Mouse (Mus musculus) embryonic facial prominence, embryonic 11.5 days (tissue): ENCODE results near the gene Hvcn1. TPM values are rescaled to one million over a fixed set of nuclear protein-coding genes. Genes with fewer than 3 reads are reported as not detected.

Experiments
- ATAC-seq: fragments of 200-750 bp; cut with Nextera tagmentation; replicated peaks from 2 replicates; pipeline ENCODE4 v1.8.0; 2017; ENCODE audit warnings: low read depth; ENCODE audit not compliant: insufficient number of reproducible peaks, low FRiP score, low TSS enrichment
- DNase-seq: peaks from one replicate; pipeline ENCODE4 v3.0.0-alpha.2; 2015; ENCODE audit warnings: low spot score
- H3K27ac ChIP-seq: fragments of 300-500 bp; sonication (generic); replicated peaks from 2 replicates; pipeline ENCODE4 v1.5.1; 2014; ENCODE audit warnings: mild to moderate bottlenecking, low read depth, low read length, control low read depth
- H3K27me3 ChIP-seq: fragments of 300-500 bp; sonication (generic); 2 replicates; pipeline ENCODE4 v1.6.1; 2014; ENCODE audit warnings: mild to moderate bottlenecking, low read length, moderate library complexity, mixed read lengths; ENCODE audit not compliant: control insufficient read depth, insufficient read depth
- H3K36me3 ChIP-seq: fragments of 300-500 bp; sonication (generic); replicated peaks from 2 replicates; pipeline ENCODE4 v1.6.1; 2014; ENCODE audit warnings: low read depth, mild to moderate bottlenecking, low read length, moderate library complexity, mixed read lengths; ENCODE audit not compliant: control insufficient read depth, insufficient read depth
- H3K4me1 ChIP-seq: fragments of 300-500 bp; sonication (generic); 2 replicates; pipeline ENCODE4 v1.6.1; 2014; ENCODE audit warnings: low read length, mixed read lengths; ENCODE audit not compliant: control insufficient read depth, insufficient read depth
- H3K4me2 ChIP-seq: fragments of 300-500 bp; sonication (generic); 2 replicates; pipeline ENCODE4 v1.6.1; 2014; ENCODE audit warnings: low read depth, mild to moderate bottlenecking, control low read depth, low read length, moderate library complexity
- H3K4me3 ChIP-seq: fragments of 300-500 bp; sonication (generic); 2 replicates; pipeline ENCODE4 v1.5.1; 2014; ENCODE audit warnings: low read depth, low read length, control low read depth
- H3K9ac ChIP-seq: fragments of 300-500 bp; sonication (generic); replicated peaks from 2 replicates; pipeline ENCODE4 v1.6.1; 2014; ENCODE audit warnings: mild to moderate bottlenecking, control low read depth, low read length
- H3K9me3 ChIP-seq: fragments of 300-500 bp; sonication (generic); replicated peaks from 2 replicates; pipeline ENCODE4 v1.6.1; 2016; ENCODE audit warnings: mild to moderate bottlenecking, low read length, inconsistent platforms, mixed read lengths; ENCODE audit not compliant: control insufficient read depth
- WGBS: fragments of 180-500 bp; shearing (Covaris S2); extraction: QIAGEN DNeasy Blood & Tissue Kit; methylation state at CpG from one replicate; pipeline ENCODE4 v1.1.7; 2014; 5-methylcytosine and 5-hydroxymethylcytosine counted together
- polyA plus RNA-seq: library from polyadenylated mRNA; unstranded; fragments of >200 nt; fragmentation: Nextera tagmentation; extraction: Ambion mirVana; gene quantifications from 2 replicates; pipeline ENCODE4 v1.2.1, GENCODE M21; 2014

The Hvcn1 gene
- 10.6 and 10.8 TPM in 2 replicates for polyA plus RNA-seq

- Histone ChIP-seq H3K27ac (no peak within 1 kb of the TSS), H3K9me3 (no peaks in the 10 kb centered on the region), H3K36me3 (no peaks in the 10 kb centered on the region), H3K27me3 (no peaks in the 10 kb centered on the region), H3K4me1 (peaks cover 3% of the 10 kb centered on the region; the same call in 1 of the 2 replicates), H3K4me3 (no peak within 1 kb of the TSS), H3K4me2 (no peak within 1 kb of the TSS), H3K9ac (no peak within 1 kb of the TSS)
- WGBS: 76% methylated on average over 3 of the region's 4 CpGs
- DNase-seq: no peak
- ATAC-seq: no peak
Observed at GRCm38 (mm10) chr5:122206475-122206874, at the start of gene Hvcn1. Gene Hvcn1 (plus strand): TSS chr5:122206804.

- no peaks in the 10 kb centered on the region for H3K27me3 ChIP-seq
- peak within 1 kb of the TSS; percentile 96 for H3K4me3 ChIP-seq
- peaks cover 3% of the 10 kb centered on the region; the same call in 1 of the 2 replicates for H3K4me1 ChIP-seq
- peak; percentile 90 for ATAC-seq
- peak; percentile 96 for DNase-seq
- H3K27ac ChIP-seq: peak within 1 kb of the TSS; percentile 64
- peak within 1 kb of the TSS; percentile 96 for H3K9ac ChIP-seq
- H3K36me3 ChIP-seq: no peaks in the 10 kb centered on the region; the same call in 1 of the 2 replicates
- WGBS: under 1% methylated on average over 50 of the region's 54 CpGs
- no peaks in the 10 kb centered on the region for H3K9me3 ChIP-seq
- H3K4me2 ChIP-seq: peak within 1 kb of the TSS; percentile 60
Observed at GRCm38 (mm10) chr5:122157827-122158381, 48.7 kb upstream of the Hvcn1 start, which contains the start of gene Ppp1cc. Gene Ppp1cc (plus strand): TSS chr5:122158278.

GRCm38 (mm10) chr5:122158557-122159515 is 47.8 kb upstream of the Hvcn1 start:
- H3K4me1 ChIP-seq: peaks cover 3% of the 10 kb centered on the region; the same call in 1 of the 2 replicates
- H3K27ac ChIP-seq: peak overlapping the region; percentile 64
- WGBS: 3% methylated on average over 39 of the region's 42 CpGs
- ATAC-seq (peak; percentile 6; the same call in 1 of the 2 replicates), DNase-seq (no peak)
- peak overlapping the region; percentile 42 for H3K4me2 ChIP-seq
- H3K36me3 ChIP-seq: no peaks in the 10 kb centered on the region; the same call in 1 of the 2 replicates
- no peaks in the 10 kb centered on the region for H3K27me3 ChIP-seq
- H3K9me3 ChIP-seq: no peaks in the 10 kb centered on the region
- H3K9ac ChIP-seq: peak overlapping the region; percentile 96
- peak overlapping the region; percentile 96 for H3K4me3 ChIP-seq

- Histone ChIP-seq H3K9ac (no peak overlapping the region), H3K4me1 (peaks cover 7% of the 10 kb centered on the region), H3K27me3 (no peaks in the 10 kb centered on the region), H3K4me3 (no peak overlapping the region), H3K36me3 (peaks cover 4% of the 10 kb centered on the region), H3K9me3 (no peaks in the 10 kb centered on the region), H3K27ac (no peak overlapping the region), H3K4me2 (no peak overlapping the region)
- whole genome bisulfite sequencing: 65% methylated on average over 6 of the region's 6 CpGs
- ATAC-seq (no peak), DNase-seq (no peak)
Observed at GRCm38 (mm10) chr5:122163194-122163593, 43.4 kb upstream of the Hvcn1 start.

- Histone ChIP-seq H3K4me3 (no peak overlapping the region), H3K9me3 (no peaks in the 10 kb centered on the region), H3K4me1 (peaks cover 7% of the 10 kb centered on the region), H3K4me2 (no peak overlapping the region), H3K27ac (no peak overlapping the region), H3K27me3 (no peaks in the 10 kb centered on the region), H3K36me3 (peaks cover 5% of the 10 kb centered on the region), H3K9ac (no peak overlapping the region)
- ATAC-seq (no peak), DNase-seq (no peak)
- WGBS: 86% methylated on average over 3 of the region's 3 CpGs
Observed at GRCm38 (mm10) chr5:122164011-122164410, 42.6 kb upstream of the Hvcn1 start.

GRCm38 (mm10) chr5:122165233-122165915 is 41.2 kb upstream of the Hvcn1 start:
- Histone ChIP-seq H3K4me3 (no peak overlapping the region), H3K4me2 (no peak overlapping the region), H3K27ac (no peak overlapping the region), H3K4me1 (peaks cover 7% of the 10 kb centered on the region), H3K27me3 (no peaks in the 10 kb centered on the region), H3K36me3 (peaks cover 10% of the 10 kb centered on the region), H3K9me3 (no peaks in the 10 kb centered on the region), H3K9ac (no peak overlapping the region)
- 68% methylated on average over 6 of the region's 6 CpGs for WGBS
- DNase-seq (no peak), ATAC-seq (no peak)

- H3K4me1 ChIP-seq: peaks cover 4% of the 10 kb centered on the region
Observed at GRCm38 (mm10) chr5:122166636-122167161, 39.9 kb upstream of the Hvcn1 start.

More at GRCm38 (mm10) chr5:122166636-122167161, 39.9 kb upstream of the Hvcn1 start:
- Histone ChIP-seq H3K4me2 (no peak overlapping the region), H3K36me3 (peaks cover 22% of the 10 kb centered on the region), H3K27me3 (no peaks in the 10 kb centered on the region), H3K9ac (no peak overlapping the region), H3K4me3 (no peak overlapping the region), H3K9me3 (no peaks in the 10 kb centered on the region), H3K27ac (no peak overlapping the region)
- no peak for ATAC-seq
- 82% methylated on average over 8 of the region's 8 CpGs for WGBS
- no peak for DNase-seq
